7 mouse cellular contexts compared by ENCODE assay signal in the genomic region with DNA sequence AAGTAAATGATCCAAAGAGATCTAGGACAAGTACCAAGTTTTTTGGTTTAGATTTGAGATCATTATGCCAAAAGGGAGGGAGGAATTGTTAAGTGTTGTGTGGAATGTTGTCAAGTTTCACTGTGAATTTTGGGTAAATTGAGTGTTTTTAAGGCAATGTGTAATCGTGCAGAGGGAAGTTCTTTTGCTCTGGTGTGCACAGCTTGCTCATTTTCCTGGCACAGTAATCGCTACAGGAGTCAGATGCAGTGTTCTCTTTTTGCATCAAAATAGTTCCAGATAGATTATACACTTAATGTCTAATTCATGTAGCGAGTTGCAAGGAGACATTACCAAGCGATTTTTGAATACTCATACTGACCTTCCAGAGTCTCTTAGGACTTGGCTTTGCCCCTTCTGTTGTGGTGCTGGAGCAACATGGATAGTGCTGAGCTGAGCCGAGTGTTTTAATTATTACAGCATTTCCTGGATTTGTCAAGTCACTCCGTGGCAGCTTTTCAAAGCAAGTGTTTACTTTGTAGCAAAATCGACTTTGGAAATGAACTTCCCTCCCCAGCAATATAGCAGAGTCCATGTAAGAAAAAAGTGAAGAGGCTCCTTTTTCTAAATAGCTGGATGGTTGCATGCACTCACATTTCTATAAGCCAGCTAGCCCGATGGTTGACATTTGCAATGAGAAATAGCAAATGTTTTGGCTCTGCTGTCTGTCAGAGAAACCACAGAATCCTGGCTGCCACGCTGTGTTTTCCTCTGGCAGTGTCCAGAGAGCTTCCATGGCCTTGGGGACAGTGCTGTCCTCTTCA.
DNase-seq lines count a peak whose midpoint lies in the region; ATAC-seq and TF ChIP-seq lines count a peak whose summit lies in the region.

No protein-coding gene starts in this region.

- H3K27me3 ChIP-seq in kidney, adult 2 months (replicated peaks; ENCODE audit: control insufficient read depth, insufficient read depth, low read length), result no peaks in the 10 kb centered on the region
- no peaks in the 10 kb centered on the region for H3K27me3 ChIP-seq in megakaryocyte, embryonic 14.5 days (replicated peaks)
- no peaks in the 10 kb centered on the region for H3K27me3 ChIP-seq in neural tube, embryonic 15.5 days (replicated peaks)

- no peaks in the 10 kb centered on the region for H3K36me3 ChIP-seq in kidney, adult 2 months (ENCODE audit: control insufficient read depth, insufficient read depth, low read length)
- H3K36me3 ChIP-seq in megakaryocyte, embryonic 14.5 days (replicated peaks; ENCODE audit: low read length), result no peaks in the 10 kb centered on the region
- H3K36me3 ChIP-seq in neural tube, embryonic 15.5 days, result no peaks in the 10 kb centered on the region

- H3K9me3 ChIP-seq in megakaryocyte, embryonic 14.5 days, result no peaks in the 10 kb centered on the region
- no peaks in the 10 kb centered on the region for H3K9me3 ChIP-seq in neural tube, embryonic 15.5 days (replicated peaks)

- H3K4me2 ChIP-seq in neural tube, embryonic 15.5 days, result no peak overlapping the region

- TF ChIP-seq CTCF in kidney, adult 2 months (conservative IDR thresholded peaks at IDR 0.05; ENCODE audit: insufficient read depth, insufficient read length, low read depth, low read length), result no peak

- H3K4me3 ChIP-seq in kidney, adult 2 months (ENCODE audit: insufficient read depth, low read depth, low read length), result no peak overlapping the region
- H3K4me3 ChIP-seq in megakaryocyte, embryonic 14.5 days (replicated peaks), result peak overlapping the region; percentile 83
- no peak overlapping the region for H3K4me3 ChIP-seq in neural tube, embryonic 15.5 days (replicated peaks)

- peak; percentile 68 for ATAC-seq in common myeloid progenitor, adult 5-6 weeks (replicated peaks; ENCODE audit: low read depth, poor library complexity, severe bottlenecking)
- ATAC-seq in neural tube, embryonic 15.5 days (ENCODE audit: low FRiP score), result no peak
- no peak for ATAC-seq in CD4-positive, CD25-positive, alpha-beta regulatory T cell, adult 4 months

- WGBS in kidney, adult 2 months, result 39% methylated on average over 9 of the region's 9 CpGs
- WGBS in neural tube, embryonic 15.5 days, result 72% methylated on average over 9 of the region's 9 CpGs

- no peak for TF ChIP-seq POLR2A in kidney, adult 2 months (IDR thresholded peaks at IDR 0.05; ENCODE audit: low read depth, low read length)

- peaks cover 10% of the 10 kb centered on the region for H3K4me1 ChIP-seq in kidney, adult 2 months (ENCODE audit: control insufficient read depth, insufficient read depth, low read length)
- peaks cover 33% of the 10 kb centered on the region for H3K4me1 ChIP-seq in megakaryocyte, embryonic 14.5 days
- H3K4me1 ChIP-seq in neural tube, embryonic 15.5 days, result 0 out of 2 replicates have a peak, but pooled peaks cover 5% of the 10 kb centered on the region

- no peak overlapping the region for H3K9ac ChIP-seq in neural tube, embryonic 15.5 days (replicated peaks)

- peak overlapping the region; percentile 22; the same call in 1 of the 2 replicates for H3K27ac ChIP-seq in kidney, adult 2 months (ENCODE audit: insufficient read depth, low read depth, low read length)
- H3K27ac ChIP-seq in neural tube, embryonic 15.5 days (replicated peaks), result no peak overlapping the region

- peak; percentile 8 to 75 for DNase-seq in layer of hippocampus, adult 18-20 months (ENCODE audit: low spot score in 2 of 2)
- no peak for DNase-seq in layer of hippocampus, postnatal 25 days (ENCODE audit: extremely low spot score in 1 of 2, low spot score in 1 of 2)
- peak; percentile 56 for DNase-seq in kidney, adult 2 months

Comparison
In these comparisons a context has a peak if more than half of its experiments do, and no peak if none do; other contexts are left out.
1. DNase-seq: peak in layer of hippocampus, adult 18-20 months (2 of 2) and kidney, adult 2 months (single experiment); none in layer of hippocampus, postnatal 25 days (0 of 2).